Mouse (Mus musculus) left cerebral cortex, adult 9 months (tissue): Measurements from ENCODE around the gene Aadacl2.

Source experiments
- DNase-seq, 2 experiments: peaks; one replicate each; pipeline ENCODE4 v3.0.0; 2022; ENCODE audit warnings: low spot score in 2 of 2

The Aadacl2 gene

GRCm38 (mm10) chr3:60006443-60006842 lies at the start of gene Aadacl2:
Aadacl2 (plus strand) TSS chr3:60006743.
- DNase-seq: no peak

- DNase-seq: no peak
Measured at GRCm38 (mm10) chr3:59970891-59971290, 35.7 kb upstream of the Aadacl2 start.

GRCm38 (mm10) chr3:59974591-59974990 lies 32.0 kb upstream of the Aadacl2 start:
- no peak for DNase-seq

- DNase-seq: no peak
Measured at GRCm38 (mm10) chr3:60003622-60004021, 2.9 kb upstream of the Aadacl2 start.

- no peak for DNase-seq
Measured at GRCm38 (mm10) chr3:60025417-60025816, 18.9 kb downstream of the Aadacl2 start, which contains the start of gene Aadac. Aadac (plus strand) TSS chr3:60025717.

- no peak for DNase-seq
Measured at GRCm38 (mm10) chr3:60031511-60031910, 25.0 kb downstream of the Aadacl2 start.

- DNase-seq: no peak
Measured at GRCm38 (mm10) chr3:60046221-60046913, 39.8 kb downstream of the Aadacl2 start.

- DNase-seq: no peak
Measured at GRCm38 (mm10) chr3:60053231-60053927, 46.8 kb downstream of the Aadacl2 start.

- no peak for DNase-seq
Measured at GRCm38 (mm10) chr3:60053931-60054330, 47.4 kb downstream of the Aadacl2 start.

- DNase-seq: no peak
Measured at GRCm38 (mm10) chr3:60056451-60056850, 49.9 kb downstream of the Aadacl2 start.

GRCm38 (mm10) chr3:60057070-60057808 lies 50.7 kb downstream of the Aadacl2 start:
- no peak for DNase-seq

GRCm38 (mm10) chr3:60057809-60058082 lies 51.2 kb downstream of the Aadacl2 start:
- no peak for DNase-seq
